Mouse (Mus musculus): ENCODE data around the gene Ifnlr1.

Ifnlr1 gene

GRCm38 (mm10) chr4:135744726-135745448 is 58.8 kb downstream of the Ifnlr1 start:
- no peak for DNase-seq

GRCm38 (mm10) chr4:135745613-135746012 is 59.5 kb downstream of the Ifnlr1 start:
- DNase-seq = no peak

DNA sequence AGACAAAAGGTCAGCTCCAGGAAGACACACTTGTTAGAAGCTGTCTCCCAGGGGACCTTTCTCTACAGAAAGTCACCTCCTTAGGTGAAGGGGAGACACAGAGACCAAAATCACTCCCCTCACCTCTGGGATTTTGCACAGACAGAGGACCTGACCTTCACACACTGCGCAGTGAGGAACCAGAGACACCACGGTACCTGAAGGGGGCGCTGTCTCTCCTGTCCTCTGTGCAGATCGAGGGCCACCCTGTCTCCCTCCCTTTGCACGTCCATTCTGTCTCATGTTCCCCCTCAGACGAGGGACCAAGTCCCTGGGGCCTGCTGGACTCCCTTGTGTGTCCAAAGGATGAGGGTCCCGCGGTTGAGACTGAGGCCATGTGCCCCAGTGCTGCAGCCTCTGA is 64.8 kb downstream of the Ifnlr1 start:
- DNase-seq = no peak

DNA sequence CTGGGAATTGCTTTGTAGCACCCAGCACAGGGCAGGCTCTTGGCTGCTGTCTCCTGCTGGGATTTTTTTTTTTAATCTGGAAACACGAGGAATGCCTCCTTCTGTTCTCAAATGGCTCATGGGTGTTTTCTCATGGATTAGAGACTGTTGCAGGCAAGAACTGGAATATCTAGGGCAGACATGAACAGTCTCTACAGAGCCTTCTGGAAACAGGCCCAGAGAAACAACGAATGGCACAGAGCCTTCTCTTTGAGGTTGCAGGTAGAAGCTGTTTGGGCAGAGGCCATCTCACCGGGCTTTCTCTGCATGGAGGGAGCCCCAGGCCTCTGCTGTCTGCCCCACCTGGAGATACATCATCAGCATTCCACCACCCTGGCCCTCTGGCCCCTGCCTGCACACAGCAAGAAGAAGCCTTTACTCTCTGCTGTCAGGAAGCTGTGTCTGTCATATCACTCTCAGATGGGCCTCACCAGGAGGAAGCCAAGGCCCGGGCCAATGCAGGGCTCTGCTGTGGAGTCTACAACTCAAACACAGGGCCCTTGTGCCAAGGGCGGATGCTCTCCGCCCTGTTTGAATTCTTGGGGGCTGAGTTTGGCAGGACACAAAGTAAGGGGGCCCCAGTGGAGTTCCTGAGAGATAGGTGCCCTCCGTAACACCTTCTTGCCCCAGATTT is 66.2 kb downstream of the Ifnlr1 start:
- no peak for DNase-seq

DNA sequence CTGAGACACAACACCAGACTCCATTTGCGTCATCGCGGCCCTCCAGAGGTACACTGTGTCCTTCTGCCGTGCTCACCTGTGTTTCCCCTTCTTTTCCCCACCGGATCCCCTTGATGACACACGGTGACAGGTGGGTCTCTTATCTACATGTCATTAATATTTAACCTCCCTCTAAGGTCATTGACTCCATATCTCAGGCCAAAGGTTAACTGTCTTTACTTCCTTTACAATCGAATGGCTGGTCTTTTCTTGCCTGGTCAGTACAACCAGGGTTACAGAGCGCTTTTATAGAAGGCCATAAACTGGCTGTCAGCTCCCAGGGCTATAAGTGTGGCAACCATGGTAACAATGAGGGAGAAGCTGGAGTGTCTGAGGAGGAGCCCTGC is 66.7 kb downstream of the Ifnlr1 start:
- no peak for DNase-seq
